Mouse (Mus musculus): ENCODE measurements around the gene Dnajc5. TPM values are rescaled to one million over a fixed set of nuclear protein-coding genes. Genes with fewer than 3 reads are reported as not detected.

Gene Dnajc5
- polyA plus RNA-seq, 1 experiment from 2014 or later, result 97.1 TPM

DNA sequence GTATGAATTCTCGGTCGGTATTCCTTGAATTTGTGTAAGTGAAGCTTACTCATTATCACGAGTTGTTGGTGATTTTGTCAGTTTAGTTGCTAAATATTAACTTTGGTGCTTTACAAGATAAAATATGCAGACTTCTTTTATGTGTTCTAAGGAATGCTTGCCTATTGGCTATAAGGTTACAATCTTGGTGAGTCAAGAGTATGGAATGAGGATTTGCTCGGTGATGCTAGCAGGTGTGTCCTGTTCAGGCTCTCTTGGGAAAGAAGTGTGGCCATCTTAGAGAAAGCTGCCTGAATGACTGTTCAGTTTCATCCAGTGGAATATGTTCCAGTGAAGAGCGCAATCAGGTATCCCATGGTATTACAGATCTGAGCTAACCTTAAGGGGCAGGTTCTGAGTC lies 5.2 kb downstream of the Dnajc5 start:
- H3K27me3 ChIP-seq (ENCODE audit: control insufficient read depth, insufficient read depth, low read length), result no peaks in the 10 kb centered on the region
- WGBS, result 94% methylated on average over 5 of the region's 5 CpGs
- no peak overlapping the region for H3K4me3 ChIP-seq (ENCODE audit: low read depth, low read length)
- ATAC-seq (ENCODE audit: low FRiP score) (no peak), DNase-seq (ENCODE audit: low spot score) (no peak)
- no peaks in the 10 kb centered on the region for H3K36me3 ChIP-seq (ENCODE audit: control insufficient read depth, insufficient read depth, low read length)
- H3K9me3 ChIP-seq (ENCODE audit: control insufficient read depth, low read length), result no peaks in the 10 kb centered on the region
- H3K4me2 ChIP-seq (replicated peaks; ENCODE audit: low read depth, low read length), result no peak overlapping the region
- no peaks in the 10 kb centered on the region for H3K4me1 ChIP-seq (replicated peaks; ENCODE audit: control insufficient read depth, insufficient read depth, low read length)
- H3K9ac ChIP-seq (ENCODE audit: low read depth, low read length), result no peak overlapping the region
- H3K27ac ChIP-seq (ENCODE audit: low read depth, low read length), result no peak overlapping the region

DNA sequence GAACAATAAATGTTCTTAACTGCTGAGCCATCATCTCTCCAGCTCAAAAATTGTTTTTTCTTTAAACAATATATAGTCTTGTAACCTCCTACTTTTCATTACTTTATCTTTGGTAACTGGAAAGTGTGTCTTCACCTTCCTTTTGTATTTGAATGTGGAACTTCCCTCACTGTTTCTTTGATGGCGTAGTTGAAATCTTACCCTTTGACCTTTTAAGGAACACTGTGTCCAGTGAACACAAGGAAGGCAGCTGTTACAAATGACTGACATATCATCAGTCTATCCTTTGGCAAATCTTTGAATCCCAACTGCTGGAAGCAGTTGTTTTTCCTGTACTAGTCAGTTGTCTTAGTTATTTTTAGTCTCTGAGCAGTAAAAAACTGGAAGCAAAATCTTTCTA lies 8.8 kb downstream of the Dnajc5 start:
- Histone ChIP-seq H3K27me3 (ENCODE audit: control insufficient read depth, insufficient read depth, low read length) (no peaks in the 10 kb centered on the region), H3K36me3 (ENCODE audit: control insufficient read depth, insufficient read depth, low read length) (no peaks in the 10 kb centered on the region), H3K4me3 (ENCODE audit: low read depth, low read length) (no peak overlapping the region), H3K4me1 (replicated peaks; ENCODE audit: control insufficient read depth, insufficient read depth, low read length) (no peaks in the 10 kb centered on the region), H3K9me3 (ENCODE audit: control insufficient read depth, low read length) (no peaks in the 10 kb centered on the region), H3K27ac (ENCODE audit: low read depth, low read length) (no peak overlapping the region), H3K4me2 (replicated peaks; ENCODE audit: low read depth, low read length) (no peak overlapping the region), H3K9ac (ENCODE audit: low read depth, low read length) (no peak overlapping the region)
- ATAC-seq (ENCODE audit: low FRiP score) (no peak), DNase-seq (ENCODE audit: low spot score) (no peak)
- WGBS, result 92% methylated on average over 1 of the region's 1 CpGs

- ATAC-seq (ENCODE audit: low FRiP score) (no peak), DNase-seq (ENCODE audit: low spot score) (no peak)
- Histone ChIP-seq H3K4me2 (replicated peaks; ENCODE audit: low read depth, low read length) (no peak overlapping the region), H3K9me3 (ENCODE audit: control insufficient read depth, low read length) (no peaks in the 10 kb centered on the region), H3K9ac (ENCODE audit: low read depth, low read length) (no peak overlapping the region), H3K27me3 (ENCODE audit: control insufficient read depth, insufficient read depth, low read length) (no peaks in the 10 kb centered on the region), H3K4me1 (replicated peaks; ENCODE audit: control insufficient read depth, insufficient read depth, low read length) (no peaks in the 10 kb centered on the region), H3K27ac (ENCODE audit: low read depth, low read length) (no peak overlapping the region), H3K36me3 (ENCODE audit: control insufficient read depth, insufficient read depth, low read length) (no peaks in the 10 kb centered on the region), H3K4me3 (ENCODE audit: low read depth, low read length) (no peak overlapping the region)
- 96% methylated on average over 3 of the region's 3 CpGs for WGBS
Observed at GRCm38 (mm10) chr2:181532589-181532988, 12.3 kb downstream of the Dnajc5 start.

- no peaks in the 10 kb centered on the region for H3K27me3 ChIP-seq (ENCODE audit: control insufficient read depth, insufficient read depth, low read length)
- H3K4me2 ChIP-seq (replicated peaks; ENCODE audit: low read depth, low read length), result no peak overlapping the region
- H3K27ac ChIP-seq (ENCODE audit: low read depth, low read length), result no peak overlapping the region
- 97% methylated on average over 2 of the region's 2 CpGs for WGBS
- no peak overlapping the region for H3K9ac ChIP-seq (ENCODE audit: low read depth, low read length)
- H3K9me3 ChIP-seq (ENCODE audit: control insufficient read depth, low read length), result no peaks in the 10 kb centered on the region
- H3K4me1 ChIP-seq (replicated peaks; ENCODE audit: control insufficient read depth, insufficient read depth, low read length), result no peaks in the 10 kb centered on the region
- DNase-seq (ENCODE audit: low spot score) (no peak), ATAC-seq (ENCODE audit: low FRiP score) (no peak)
- no peaks in the 10 kb centered on the region for H3K36me3 ChIP-seq (ENCODE audit: control insufficient read depth, insufficient read depth, low read length)
- no peak overlapping the region for H3K4me3 ChIP-seq (ENCODE audit: low read depth, low read length)
Observed at GRCm38 (mm10) chr2:181536410-181536809, 16.1 kb downstream of the Dnajc5 start.

- no peaks in the 10 kb centered on the region for H3K36me3 ChIP-seq (ENCODE audit: control insufficient read depth, insufficient read depth, low read length)
- no peaks in the 10 kb centered on the region for H3K9me3 ChIP-seq (ENCODE audit: control insufficient read depth, low read length)
- no peak overlapping the region for H3K9ac ChIP-seq (ENCODE audit: low read depth, low read length)
- no peak overlapping the region for H3K4me3 ChIP-seq (ENCODE audit: low read depth, low read length)
- H3K27me3 ChIP-seq (ENCODE audit: control insufficient read depth, insufficient read depth, low read length), result no peaks in the 10 kb centered on the region
- peak; percentile 12 for DNase-seq (ENCODE audit: low spot score)
- ATAC-seq (ENCODE audit: low FRiP score), result 0 out of 2 replicates have a peak, but pooled peaks have one; percentile 33
- H3K4me2 ChIP-seq (replicated peaks; ENCODE audit: low read depth, low read length), result no peak overlapping the region
- 88% methylated on average over 2 of the region's 2 CpGs for WGBS
- H3K4me1 ChIP-seq (replicated peaks; ENCODE audit: control insufficient read depth, insufficient read depth, low read length), result no peaks in the 10 kb centered on the region
- H3K27ac ChIP-seq (ENCODE audit: low read depth, low read length), result no peak overlapping the region
Observed at GRCm38 (mm10) chr2:181537444-181538047, 17.3 kb downstream of the Dnajc5 start.

GRCm38 (mm10) chr2:181541761-181542380 lies 21.6 kb downstream of the Dnajc5 start:
- 94% methylated on average over 6 of the region's 6 CpGs for WGBS
- Histone ChIP-seq H3K4me3 (ENCODE audit: low read depth, low read length) (no peak overlapping the region), H3K4me1 (replicated peaks; ENCODE audit: control insufficient read depth, insufficient read depth, low read length) (no peaks in the 10 kb centered on the region), H3K36me3 (ENCODE audit: control insufficient read depth, insufficient read depth, low read length) (no peaks in the 10 kb centered on the region), H3K27ac (ENCODE audit: low read depth, low read length) (no peak overlapping the region), H3K4me2 (replicated peaks; ENCODE audit: low read depth, low read length) (no peak overlapping the region), H3K9me3 (ENCODE audit: control insufficient read depth, low read length) (no peaks in the 10 kb centered on the region), H3K9ac (ENCODE audit: low read depth, low read length) (no peak overlapping the region), H3K27me3 (ENCODE audit: control insufficient read depth, insufficient read depth, low read length) (no peaks in the 10 kb centered on the region)
- ATAC-seq (ENCODE audit: low FRiP score) (no peak), DNase-seq (ENCODE audit: low spot score) (no peak)

GRCm38 (mm10) chr2:181546142-181546541 lies 25.9 kb downstream of the Dnajc5 start:
- ATAC-seq (ENCODE audit: low FRiP score), result no peak
- H3K4me2 ChIP-seq (replicated peaks; ENCODE audit: low read depth, low read length), result no peak overlapping the region
- H3K9me3 ChIP-seq (ENCODE audit: control insufficient read depth, low read length), result no peaks in the 10 kb centered on the region
- no peaks in the 10 kb centered on the region for H3K27me3 ChIP-seq (ENCODE audit: control insufficient read depth, insufficient read depth, low read length)
- H3K4me1 ChIP-seq (replicated peaks; ENCODE audit: control insufficient read depth, insufficient read depth, low read length), result no peaks in the 10 kb centered on the region
- WGBS, result 91% methylated on average over 7 of the region's 7 CpGs
- peaks cover 9% of the 10 kb centered on the region; the same call in 1 of the 2 replicates for H3K36me3 ChIP-seq (ENCODE audit: control insufficient read depth, insufficient read depth, low read length)
- H3K27ac ChIP-seq (ENCODE audit: low read depth, low read length), result no peak overlapping the region
- no peak overlapping the region for H3K4me3 ChIP-seq (ENCODE audit: low read depth, low read length)
- H3K9ac ChIP-seq (ENCODE audit: low read depth, low read length), result no peak overlapping the region
- DNase-seq (ENCODE audit: low spot score), result no peak

- Histone ChIP-seq H3K9ac (ENCODE audit: low read depth, low read length) (no peak overlapping the region), H3K27me3 (ENCODE audit: control insufficient read depth, insufficient read depth, low read length) (no peaks in the 10 kb centered on the region), H3K4me1 (replicated peaks; ENCODE audit: control insufficient read depth, insufficient read depth, low read length) (no peaks in the 10 kb centered on the region), H3K27ac (ENCODE audit: low read depth, low read length) (no peak overlapping the region), H3K4me3 (ENCODE audit: low read depth, low read length) (no peak overlapping the region), H3K36me3 (ENCODE audit: control insufficient read depth, insufficient read depth, low read length) (peaks cover 12% of the 10 kb centered on the region; the same call in 1 of the 2 replicates), H3K4me2 (replicated peaks; ENCODE audit: low read depth, low read length) (no peak overlapping the region), H3K9me3 (ENCODE audit: control insufficient read depth, low read length) (no peaks in the 10 kb centered on the region)
- ATAC-seq (ENCODE audit: low FRiP score), result no peak
- 72% methylated on average over 1 of the region's 1 CpGs for WGBS
- DNase-seq (ENCODE audit: low spot score), result no peak
Observed at GRCm38 (mm10) chr2:181548227-181548626, 27.9 kb downstream of the Dnajc5 start.

- ATAC-seq (ENCODE audit: low FRiP score) (no peak), DNase-seq (ENCODE audit: low spot score) (no peak)
- no peaks in the 10 kb centered on the region for H3K4me1 ChIP-seq (replicated peaks; ENCODE audit: control insufficient read depth, insufficient read depth, low read length)
- H3K27me3 ChIP-seq (ENCODE audit: control insufficient read depth, insufficient read depth, low read length), result no peaks in the 10 kb centered on the region
- H3K4me2 ChIP-seq (replicated peaks; ENCODE audit: low read depth, low read length), result no peak overlapping the region
- H3K36me3 ChIP-seq (ENCODE audit: control insufficient read depth, insufficient read depth, low read length), result peaks cover 12% of the 10 kb centered on the region; the same call in 1 of the 2 replicates
- no peak overlapping the region for H3K4me3 ChIP-seq (ENCODE audit: low read depth, low read length)
- 91% methylated on average over 5 of the region's 5 CpGs for WGBS
- H3K27ac ChIP-seq (ENCODE audit: low read depth, low read length), result no peak overlapping the region
- no peaks in the 10 kb centered on the region for H3K9me3 ChIP-seq (ENCODE audit: control insufficient read depth, low read length)
- H3K9ac ChIP-seq (ENCODE audit: low read depth, low read length), result no peak overlapping the region
Observed at GRCm38 (mm10) chr2:181548682-181549081, 28.4 kb downstream of the Dnajc5 start.

Measured in hindbrain, embryonic 11.5 days (tissue).